Mouse (Mus musculus) embryo, embryonic 10 days (tissue): ENCODE data around the gene Vmn1r184.
"Not testable (repeated sequence)": the region's sequence is repeated elsewhere in the genome, so short reads cannot be mapped to it uniquely, and the experiment has no call there.

Experiments used
- DNase-seq: peaks from one replicate; pipeline ENCODE4 v3.0.0-alpha.2; 2015; ENCODE audit warnings: low spot score

Vmn1r184 gene

GRCm38 (mm10) chr7:26260034-26260433 is at the start of gene Vmn1r184:
Gene Vmn1r184, plus strand, starts transcription at chr7:26260334.
- not testable (repeated sequence) for DNase-seq

GRCm38 (mm10) chr7:26303429-26304166 is 43.5 kb downstream of the Vmn1r184 start:
- not testable (repeated sequence) for DNase-seq

- not testable (repeated sequence) for DNase-seq
Observed at GRCm38 (mm10) chr7:26306926-26307325, 46.8 kb downstream of the Vmn1r184 start, which contains the start of gene Cyp2a4. Gene Cyp2a4, plus strand, starts transcription at chr7:26307169.

GRCm38 (mm10) chr7:26311786-26312185 is 51.7 kb downstream of the Vmn1r184 start:
- not testable (repeated sequence) for DNase-seq

GRCm38 (mm10) chr7:26315194-26315593 is 55.1 kb downstream of the Vmn1r184 start:
- not testable (repeated sequence) for DNase-seq

GRCm38 (mm10) chr7:26315809-26316208 is 55.7 kb downstream of the Vmn1r184 start:
- DNase-seq, result not testable (repeated sequence)
